Mouse (Mus musculus): Measurements from ENCODE around the gene Emid1.

DNA sequence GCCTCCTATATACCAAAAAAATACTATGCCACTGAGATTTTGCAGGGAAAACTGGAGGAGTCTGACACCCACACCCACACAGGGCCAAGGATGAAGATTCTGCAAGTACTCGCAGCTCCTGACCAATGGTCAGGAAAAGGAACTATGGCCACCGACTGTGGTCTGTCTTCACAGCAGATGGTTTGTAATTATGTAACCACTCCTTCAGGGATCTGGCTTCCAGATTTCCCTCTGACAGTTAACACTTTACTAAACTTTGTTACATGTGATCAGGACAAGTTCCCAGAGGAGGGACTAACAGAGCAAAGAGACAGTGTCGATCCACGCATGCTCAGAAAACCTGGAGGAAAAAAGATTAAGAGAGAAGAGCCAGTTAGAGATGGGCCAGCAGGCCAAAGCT is 19.3 kb downstream of the Emid1 start:
- TF ChIP-seq CTCF (IDR thresholded peaks at IDR 0.05; ENCODE audit: borderline replicate concordance, control insufficient read depth, extremely low read depth, insufficient read depth, low read length, poor library complexity): no peak
- no peak for TF ChIP-seq POLR2A (IDR thresholded peaks at IDR 0.05; ENCODE audit: control insufficient read depth, extremely low read depth, insufficient read depth, low read length, poor library complexity)
